Mouse (Mus musculus) testis, adult 2 months (tissue): Measurements from ENCODE around the gene Galnt2.

Experiments used
- CTCF ChIP-seq: fragments of 200-500 bp; IDR thresholded peaks from 2 replicates; pipeline ENCODE4 v1.5.1; 2012; ENCODE audit warnings: low read depth, mild to moderate bottlenecking, inconsistent platforms, low read length, moderate library complexity; ENCODE audit not compliant: control insufficient read depth, insufficient read depth, insufficient replicate concordance
- POLR2A ChIP-seq: fragments of 200-500 bp; IDR thresholded peaks from 2 replicates; pipeline ENCODE4 v1.6.1; 2012; ENCODE audit warnings: low read depth, mild to moderate bottlenecking, inconsistent platforms, low read length, moderate library complexity; ENCODE audit not compliant: control insufficient read depth

DNA sequence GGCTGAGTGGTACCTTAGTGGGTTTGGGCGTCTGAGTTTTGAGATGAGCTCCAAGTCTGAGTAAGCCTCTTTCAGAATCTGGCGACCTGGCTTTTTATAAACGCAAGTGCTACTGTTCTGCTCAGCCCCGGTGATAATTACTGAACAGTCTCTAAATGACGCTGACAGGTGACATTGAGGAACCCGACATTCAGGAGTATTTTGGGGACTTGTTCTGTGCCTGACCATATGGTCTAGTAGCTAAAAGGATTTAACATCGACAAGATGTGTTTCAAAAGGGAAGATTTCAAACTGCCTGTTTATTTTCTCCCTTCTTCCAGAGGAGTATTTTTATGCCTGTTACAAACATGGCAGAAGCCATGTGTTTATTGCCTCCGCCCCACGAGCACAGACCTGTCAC, 61.8 kb downstream of the Galnt2 start:
- TF ChIP-seq CTCF (no peak), POLR2A (no peak)
